Mouse (Mus musculus): ENCODE measurements around the gene Gm34653. TPM values are rescaled to one million over a fixed set of nuclear protein-coding genes. Genes with fewer than 3 reads are reported as not detected.
"Not testable (repeated sequence)": the region's sequence is repeated elsewhere in the genome, so short reads cannot be mapped to it uniquely, and the experiment has no call there.

Gene Gm34653
- polyA plus RNA-seq (2014; fragmentation: Nextera tagmentation; extraction: Ambion mirVana), result not detected in 2 replicates

GRCm38 (mm10) chr2:34832766-34833457 is at the start of gene Gm34653:
TSS of gene Gm34653 (plus strand) at chr2:34833007.
- H3K36me3 ChIP-seq (ENCODE audit: control insufficient read depth, insufficient read depth, low read length); H3K9me3 ChIP-seq (replicated peaks; ENCODE audit: control insufficient read depth, low read length); H3K4me3 ChIP-seq (ENCODE audit: low read depth, low read length); DNase-seq (ENCODE audit: low spot score); H3K4me2 ChIP-seq (ENCODE audit: low read length); H3K4me1 ChIP-seq (ENCODE audit: control insufficient read depth, insufficient read depth, low read length); ATAC-seq; H3K27ac ChIP-seq (ENCODE audit: low read depth, low read length); H3K27me3 ChIP-seq (replicated peaks; ENCODE audit: control insufficient read depth, insufficient read depth, low read length); H3K9ac ChIP-seq (ENCODE audit: low read length): not testable (repeated sequence)
- WGBS, result 74% methylated on average over 11 of the region's 11 CpGs

GRCm38 (mm10) chr2:34783064-34784020 is 49.5 kb upstream of the Gm34653 start:
- Histone ChIP-seq H3K27ac (ENCODE audit: low read depth, low read length) (no peak overlapping the region), H3K4me1 (ENCODE audit: control insufficient read depth, insufficient read depth, low read length) (no peaks in the 10 kb centered on the region), H3K36me3 (ENCODE audit: control insufficient read depth, insufficient read depth, low read length) (peaks cover 53% of the 10 kb centered on the region), H3K4me3 (ENCODE audit: low read depth, low read length) (no peak overlapping the region), H3K4me2 (ENCODE audit: low read length) (no peak overlapping the region), H3K27me3 (replicated peaks; ENCODE audit: control insufficient read depth, insufficient read depth, low read length) (no peaks in the 10 kb centered on the region), H3K9me3 (replicated peaks; ENCODE audit: control insufficient read depth, low read length) (no peaks in the 10 kb centered on the region), H3K9ac (ENCODE audit: low read length) (no peak overlapping the region)
- DNase-seq (ENCODE audit: low spot score) (no peak), ATAC-seq (no peak)
- WGBS, result 95% methylated on average over 14 of the region's 14 CpGs

- no peak overlapping the region for H3K9ac ChIP-seq (ENCODE audit: low read length)
- H3K36me3 ChIP-seq (ENCODE audit: control insufficient read depth, insufficient read depth, low read length), result peaks cover 46% of the 10 kb centered on the region
- no peak overlapping the region for H3K4me2 ChIP-seq (ENCODE audit: low read length)
- 75% methylated on average over 2 of the region's 2 CpGs for WGBS
- H3K27ac ChIP-seq (ENCODE audit: low read depth, low read length), result no peak overlapping the region
- ATAC-seq, result no peak
- no peaks in the 10 kb centered on the region for H3K9me3 ChIP-seq (replicated peaks; ENCODE audit: control insufficient read depth, low read length)
- H3K4me1 ChIP-seq (ENCODE audit: control insufficient read depth, insufficient read depth, low read length), result no peaks in the 10 kb centered on the region
- no peaks in the 10 kb centered on the region for H3K27me3 ChIP-seq (replicated peaks; ENCODE audit: control insufficient read depth, insufficient read depth, low read length)
- peak; percentile 17 for DNase-seq (ENCODE audit: low spot score)
- H3K4me3 ChIP-seq (ENCODE audit: low read depth, low read length), result no peak overlapping the region
Observed at GRCm38 (mm10) chr2:34784085-34784484, 48.7 kb upstream of the Gm34653 start.

GRCm38 (mm10) chr2:34790282-34790681 is 42.5 kb upstream of the Gm34653 start:
- Histone ChIP-seq H3K4me1 (ENCODE audit: control insufficient read depth, insufficient read depth, low read length) (no peaks in the 10 kb centered on the region), H3K4me2 (ENCODE audit: low read length) (no peak overlapping the region), H3K9ac (ENCODE audit: low read length) (no peak overlapping the region), H3K27ac (ENCODE audit: low read depth, low read length) (no peak overlapping the region), H3K4me3 (ENCODE audit: low read depth, low read length) (no peak overlapping the region), H3K9me3 (replicated peaks; ENCODE audit: control insufficient read depth, low read length) (no peaks in the 10 kb centered on the region), H3K36me3 (ENCODE audit: control insufficient read depth, insufficient read depth, low read length) (peaks cover 10% of the 10 kb centered on the region; the same call in 1 of the 2 replicates), H3K27me3 (replicated peaks; ENCODE audit: control insufficient read depth, insufficient read depth, low read length) (no peaks in the 10 kb centered on the region)
- 95% methylated on average over 8 of the region's 8 CpGs for WGBS
- ATAC-seq, result no peak
- no peak for DNase-seq (ENCODE audit: low spot score)

GRCm38 (mm10) chr2:34792543-34792942 is 40.3 kb upstream of the Gm34653 start:
- H3K4me1 ChIP-seq (ENCODE audit: control insufficient read depth, insufficient read depth, low read length); H3K4me2 ChIP-seq (ENCODE audit: low read length); H3K4me3 ChIP-seq (ENCODE audit: low read depth, low read length); H3K9ac ChIP-seq (ENCODE audit: low read length); H3K36me3 ChIP-seq (ENCODE audit: control insufficient read depth, insufficient read depth, low read length); DNase-seq (ENCODE audit: low spot score); H3K9me3 ChIP-seq (replicated peaks; ENCODE audit: control insufficient read depth, low read length); ATAC-seq; H3K27ac ChIP-seq (ENCODE audit: low read depth, low read length); H3K27me3 ChIP-seq (replicated peaks; ENCODE audit: control insufficient read depth, insufficient read depth, low read length): not testable (repeated sequence)
- WGBS, result 100% methylated on average over 2 of the region's 2 CpGs

- Histone ChIP-seq H3K9me3 (replicated peaks; ENCODE audit: control insufficient read depth, low read length) (no peaks in the 10 kb centered on the region), H3K27ac (ENCODE audit: low read depth, low read length) (no peak overlapping the region), H3K4me1 (ENCODE audit: control insufficient read depth, insufficient read depth, low read length) (no peaks in the 10 kb centered on the region), H3K9ac (ENCODE audit: low read length) (no peak overlapping the region), H3K27me3 (replicated peaks; ENCODE audit: control insufficient read depth, insufficient read depth, low read length) (no peaks in the 10 kb centered on the region), H3K36me3 (ENCODE audit: control insufficient read depth, insufficient read depth, low read length) (peaks cover 8% of the 10 kb centered on the region; the same call in 1 of the 2 replicates), H3K4me2 (ENCODE audit: low read length) (no peak overlapping the region), H3K4me3 (ENCODE audit: low read depth, low read length) (no peak overlapping the region)
- no peak for ATAC-seq
- WGBS, result 90% methylated on average over 2 of the region's 2 CpGs
- no peak for DNase-seq (ENCODE audit: low spot score)
Observed at GRCm38 (mm10) chr2:34794511-34794910, 38.3 kb upstream of the Gm34653 start.

GRCm38 (mm10) chr2:34795426-34795825 is 37.4 kb upstream of the Gm34653 start:
- H3K36me3 ChIP-seq (ENCODE audit: control insufficient read depth, insufficient read depth, low read length), result peaks cover 8% of the 10 kb centered on the region; the same call in 1 of the 2 replicates
- no peak for ATAC-seq
- no peak overlapping the region for H3K9ac ChIP-seq (ENCODE audit: low read length)
- no peaks in the 10 kb centered on the region for H3K27me3 ChIP-seq (replicated peaks; ENCODE audit: control insufficient read depth, insufficient read depth, low read length)
- H3K4me3 ChIP-seq (ENCODE audit: low read depth, low read length), result no peak overlapping the region
- no peak for DNase-seq (ENCODE audit: low spot score)
- no peak overlapping the region for H3K4me2 ChIP-seq (ENCODE audit: low read length)
- no peak overlapping the region for H3K27ac ChIP-seq (ENCODE audit: low read depth, low read length)
- 90% methylated on average over 7 of the region's 7 CpGs for WGBS
- no peaks in the 10 kb centered on the region for H3K9me3 ChIP-seq (replicated peaks; ENCODE audit: control insufficient read depth, low read length)
- H3K4me1 ChIP-seq (ENCODE audit: control insufficient read depth, insufficient read depth, low read length), result 0 out of 2 replicates have a peak, but pooled peaks cover 3% of the 10 kb centered on the region

- Histone ChIP-seq H3K36me3 (ENCODE audit: control insufficient read depth, insufficient read depth, low read length) (peaks cover 9% of the 10 kb centered on the region; the same call in 1 of the 2 replicates), H3K9ac (ENCODE audit: low read length) (peak within 1 kb of the TSS; percentile 74), H3K4me3 (ENCODE audit: low read depth, low read length) (peak within 1 kb of the TSS; percentile 50), H3K9me3 (replicated peaks; ENCODE audit: control insufficient read depth, low read length) (no peaks in the 10 kb centered on the region), H3K4me2 (ENCODE audit: low read length) (peak within 1 kb of the TSS; percentile 84), H3K27me3 (replicated peaks; ENCODE audit: control insufficient read depth, insufficient read depth, low read length) (no peaks in the 10 kb centered on the region), H3K27ac (ENCODE audit: low read depth, low read length) (no peak within 1 kb of the TSS), H3K4me1 (ENCODE audit: control insufficient read depth, insufficient read depth, low read length) (peaks cover 8% of the 10 kb centered on the region; the same call in 1 of the 2 replicates)
- ATAC-seq (peak; percentile 67), DNase-seq (ENCODE audit: low spot score) (peak; percentile 84)
- WGBS, result 5% methylated on average over 44 of the region's 44 CpGs
Observed at GRCm38 (mm10) chr2:34799357-34800256, 33.2 kb upstream of the Gm34653 start, which contains the start of gene Rabepk. TSS of gene Rabepk (minus strand) at chr2:34799912.
